Mouse (Mus musculus) left cerebral cortex, adult 2 months (tissue): ENCODE measurements around the gene Hdgfl2. TPM values are rescaled to one million over a fixed set of nuclear protein-coding genes. Genes with fewer than 3 reads are reported as not detected.

ENCODE experiments used
- DNase-seq, 2 experiments: peaks; one replicate each; pipeline ENCODE4 v3.0.0; 2021 to 2022; ENCODE audit warnings: low spot score in 2 of 2, mixed read lengths in 1 of 2; ENCODE audit errors: extremely low spot score in 1 of 2
- H3K27ac ChIP-seq: fragments of 200-600 bp; 2 replicates; pipeline ENCODE4 v1.8.1; 2022
- H3K4me3 ChIP-seq: fragments of 200-600 bp; 2 replicates; pipeline ENCODE4 v1.8.1; 2022
- CTCF ChIP-seq: fragments of 200-600 bp; IDR thresholded peaks from 2 replicates; pipeline ENCODE4 v1.8.1; 2022; ENCODE audit warnings: antibody characterized with exemption, mild to moderate bottlenecking, moderate library complexity
- intact Hi-C: fragments of 180-260 bp; cut with DNase I; formaldehyde crosslinking; loops from one replicate; pipeline ENCODE4 v1.15.1; 2025
- total RNA-seq, 2 experiments: library from RNA; stranded (reverse); gene quantifications; 2 replicates each; pipeline ENCODE4 v1.2.3; 2021

The Hdgfl2 gene
- total RNA-seq, 2 experiments from 2014 or later = 102 to 109 TPM

DNA sequence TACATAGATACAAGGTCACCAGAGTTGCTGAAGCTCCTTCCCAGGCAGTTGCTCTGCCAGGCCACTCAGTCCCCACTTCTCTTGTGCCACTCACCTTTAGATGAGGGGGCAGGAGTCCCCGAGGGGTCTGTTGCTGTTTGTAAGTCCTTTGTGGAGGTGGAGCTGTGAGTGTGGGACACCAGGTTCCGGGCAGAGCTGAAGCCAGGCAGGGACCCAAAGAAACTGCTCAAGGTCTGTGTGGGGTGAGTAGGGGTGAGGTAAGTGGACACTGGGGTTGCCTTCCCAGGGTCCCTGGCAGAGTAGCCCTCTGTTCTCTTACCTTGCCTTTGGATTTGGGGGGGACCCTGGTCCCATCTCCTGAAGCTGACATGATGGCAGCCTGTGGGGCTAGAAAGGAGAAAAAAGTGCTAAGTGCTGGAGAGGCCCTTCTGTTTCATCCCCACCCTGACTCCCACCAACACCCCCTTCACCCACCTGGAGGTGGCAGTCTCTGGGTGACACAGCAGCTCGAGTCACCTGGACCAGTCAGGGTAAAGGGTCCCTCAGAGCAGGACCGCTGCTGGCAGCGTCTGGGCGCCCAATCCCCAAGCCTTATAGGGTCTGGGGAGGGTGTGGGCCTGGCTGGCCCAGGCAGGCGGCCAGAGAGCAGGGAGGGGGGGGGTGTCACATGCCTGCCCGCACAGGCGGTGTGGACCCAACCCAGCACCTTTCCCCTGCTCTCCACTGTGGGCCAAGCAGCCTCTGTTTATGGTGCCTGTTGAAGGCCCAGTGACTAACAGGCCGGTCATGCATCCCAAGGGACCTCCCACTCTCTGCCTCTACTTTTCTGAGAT, 30.0 kb downstream of the Hdgfl2 start, which contains the start of gene Plin4:
Gene Plin4, minus strand, starts transcription at position 585 of the 833 bp plus-strand sequence.
- DNase-seq = no peak
- TF ChIP-seq CTCF = no peak
- Histone ChIP-seq H3K4me3 (peak within 1 kb of the TSS; percentile 1; the same call in 1 of the 2 replicates), H3K27ac (peak within 1 kb of the TSS; percentile 72)
- intact Hi-C loops = no loop called here

- intact Hi-C loops = no loop called here
- TF ChIP-seq CTCF = no peak
- Histone ChIP-seq H3K4me3 (no peak overlapping the region), H3K27ac (peak overlapping the region; percentile 72)
- DNase-seq = no peak
These were observed 31.1 kb downstream of the Hdgfl2 start for GRCm38 (mm10) chr17:56110571-56110970.

GRCm38 (mm10) chr17:56111021-56111420, 31.6 kb downstream of the Hdgfl2 start:
- no peak overlapping the region for H3K4me3 ChIP-seq
- TF ChIP-seq CTCF = no peak
- H3K27ac ChIP-seq = peak overlapping the region; percentile 50; the same call in 1 of the 2 replicates
- intact Hi-C loops = no loop called here
- no peak for DNase-seq

DNA sequence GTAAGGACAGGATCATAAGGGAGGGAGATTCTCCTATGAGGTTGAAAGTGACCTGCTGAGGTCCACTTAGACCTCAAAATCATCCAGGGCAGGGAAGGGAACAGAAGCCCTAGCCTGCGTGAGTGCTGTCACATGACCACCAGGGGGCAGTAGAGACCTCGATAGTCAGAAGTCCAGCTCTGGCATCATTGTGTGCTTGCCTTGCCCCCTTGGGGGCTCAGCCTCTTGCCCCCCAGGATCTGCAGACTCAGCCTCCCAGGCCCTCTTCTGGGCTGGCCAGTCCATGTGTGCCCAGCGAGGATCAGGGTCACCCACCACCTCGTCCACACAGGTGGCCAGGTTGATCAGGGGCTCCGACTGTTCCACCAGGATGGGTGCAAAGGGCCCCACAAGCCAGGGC, 32.4 kb downstream of the Hdgfl2 start:
- no peak overlapping the region for H3K4me3 ChIP-seq
- peak; percentile 91 for TF ChIP-seq CTCF
- no peak overlapping the region for H3K27ac ChIP-seq
- intact Hi-C loops = no loop called here
- DNase-seq = no peak

GRCm38 (mm10) chr17:56112743-56113142, 33.3 kb downstream of the Hdgfl2 start:
- Histone ChIP-seq H3K27ac (no peak overlapping the region), H3K4me3 (no peak overlapping the region)
- no peak for DNase-seq
- intact Hi-C loops = no loop called here
- TF ChIP-seq CTCF = no peak

GRCm38 (mm10) chr17:56116193-56116592, 36.8 kb downstream of the Hdgfl2 start:
- intact Hi-C loops = no loop called here
- no peak for DNase-seq
- Histone ChIP-seq H3K4me3 (no peak overlapping the region), H3K27ac (no peak overlapping the region)
- TF ChIP-seq CTCF = no peak

DNA sequence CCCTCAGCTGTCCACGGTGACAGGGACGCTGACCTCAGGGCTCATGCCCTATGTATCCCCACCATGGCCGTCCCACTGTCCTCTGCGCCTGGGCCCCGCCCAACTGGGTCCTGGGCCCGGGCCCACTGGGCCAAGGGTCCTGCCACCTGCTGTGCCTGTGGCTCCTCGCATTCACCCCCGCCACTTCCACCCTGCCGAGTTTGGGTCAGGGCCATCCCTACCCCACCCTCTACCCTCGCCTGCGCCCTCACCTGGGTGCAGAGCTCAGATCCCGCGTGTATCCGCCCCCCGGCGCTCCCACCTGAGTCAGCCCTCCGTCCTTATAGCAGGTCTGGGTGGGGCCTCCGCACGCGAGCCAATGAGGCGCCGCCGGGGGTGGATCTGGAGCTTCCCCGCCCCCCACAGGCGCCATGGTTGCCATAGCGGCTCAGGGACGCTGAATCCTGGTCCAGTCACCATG, 37.8 kb downstream of the Hdgfl2 start, which contains the start of gene Plin5:
Gene Plin5, minus strand, starts transcription at position 346 of the 460 bp plus-strand sequence.
- peak within 1 kb of the TSS; percentile 29; the same call in 1 of the 2 replicates for H3K4me3 ChIP-seq
- DNase-seq = peak; percentile 56 to 63
- no peak within 1 kb of the TSS for H3K27ac ChIP-seq
- TF ChIP-seq CTCF = no peak
- intact Hi-C loops = no loop called here

DNA sequence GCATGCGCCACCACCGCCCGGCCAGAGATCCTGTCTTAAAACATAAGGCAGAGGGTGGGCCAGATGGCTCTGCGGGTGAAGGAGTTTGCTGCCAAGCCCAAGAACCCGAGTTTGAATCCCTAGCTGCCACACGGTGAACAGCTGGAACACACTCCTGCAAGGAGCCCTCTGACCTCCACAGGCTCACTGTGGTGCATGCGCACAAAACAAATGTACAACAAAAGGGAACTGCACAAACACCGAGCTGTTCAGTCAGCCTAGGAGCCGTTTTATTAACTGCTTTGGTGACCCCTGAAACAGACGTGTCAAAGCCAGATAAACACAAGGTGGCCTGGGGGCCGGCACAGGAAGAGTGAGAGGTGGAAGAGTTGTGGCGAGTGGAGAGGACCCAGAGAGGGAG, 40.0 kb downstream of the Hdgfl2 start:
- no peak for TF ChIP-seq CTCF
- Histone ChIP-seq H3K27ac (no peak overlapping the region), H3K4me3 (no peak overlapping the region)
- intact Hi-C loops = no loop called here
- no peak for DNase-seq

DNA sequence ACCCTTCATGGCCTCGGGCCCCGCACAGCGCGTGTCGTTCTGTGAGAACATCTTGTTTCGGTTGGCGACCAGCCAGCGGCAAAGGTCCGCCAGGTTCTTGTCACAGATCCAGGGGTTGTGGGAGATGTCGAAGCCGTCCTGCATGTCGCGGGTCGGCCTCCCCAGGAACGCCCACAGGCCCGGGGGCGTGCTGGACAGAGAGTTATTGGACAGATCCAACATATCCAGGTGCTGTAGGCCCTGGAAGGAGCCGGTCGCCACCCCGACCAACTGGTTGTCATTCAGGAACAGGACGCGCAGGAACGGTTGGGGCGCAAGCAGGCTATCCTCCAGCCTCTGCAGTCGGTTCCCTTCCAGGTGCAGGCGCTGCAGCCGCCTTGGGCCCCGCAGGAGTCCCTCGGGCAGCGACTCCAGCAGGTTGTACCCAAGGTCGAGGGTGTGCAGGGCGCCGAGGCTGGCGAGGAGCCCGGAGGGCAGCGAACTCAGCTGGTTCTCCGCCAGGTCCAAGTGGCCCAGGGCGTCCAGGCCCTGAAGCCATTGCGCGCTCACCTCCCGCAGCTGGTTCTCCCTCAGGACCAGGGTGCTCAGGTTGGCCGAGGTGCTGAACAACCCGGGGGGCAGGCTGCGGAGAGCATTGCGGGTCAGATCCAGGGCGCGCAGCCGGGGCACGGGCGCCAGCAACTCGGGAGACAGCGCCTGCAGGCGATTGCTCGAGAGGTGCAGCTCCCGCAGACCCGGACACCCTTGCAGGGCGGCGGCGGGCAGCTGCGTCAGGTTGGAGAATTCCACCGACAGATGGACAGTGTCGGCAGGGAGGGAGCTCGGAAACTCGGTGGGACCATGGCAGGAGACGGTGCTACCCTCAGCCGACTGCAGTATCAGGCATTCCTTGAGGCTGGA, 40.8 kb downstream of the Hdgfl2 start:
- TF ChIP-seq CTCF = no peak
- peak overlapping the region; percentile 50; the same call in 1 of the 2 replicates for H3K27ac ChIP-seq
- no peak for DNase-seq
- intact Hi-C loops = no loop called here
- H3K4me3 ChIP-seq = peak overlapping the region; percentile 33

- DNase-seq = no peak
- Histone ChIP-seq H3K27ac (no peak within 1 kb of the TSS), H3K4me3 (no peak within 1 kb of the TSS)
- intact Hi-C loops = no loop called here
- no peak for TF ChIP-seq CTCF
These were observed 42.4 kb downstream of the Hdgfl2 start, which contains the start of gene Lrg1 for GRCm38 (mm10) chr17:56121826-56122225. Lrg1 (minus strand) TSS chr17:56122001.

GRCm38 (mm10) chr17:56123161-56123560, 43.7 kb downstream of the Hdgfl2 start:
- H3K27ac ChIP-seq = no peak overlapping the region
- TF ChIP-seq CTCF = no peak
- intact Hi-C loops = no loop called here
- H3K4me3 ChIP-seq = no peak overlapping the region
- no peak for DNase-seq
